Mouse (Mus musculus) embryonic facial prominence, embryonic 11.5 days (tissue): ENCODE results near the gene Htra2. TPM values are rescaled to one million over a fixed set of nuclear protein-coding genes. Genes with fewer than 3 reads are reported as not detected.

Experiments
- ATAC-seq: fragments of 200-750 bp; cut with Nextera tagmentation; replicated peaks from 2 replicates; pipeline ENCODE4 v1.8.0; 2017; ENCODE audit warnings: low read depth; ENCODE audit not compliant: insufficient number of reproducible peaks, low FRiP score, low TSS enrichment
- DNase-seq: peaks from one replicate; pipeline ENCODE4 v3.0.0-alpha.2; 2015; ENCODE audit warnings: low spot score
- H3K27ac ChIP-seq: fragments of 300-500 bp; sonication (generic); replicated peaks from 2 replicates; pipeline ENCODE4 v1.5.1; 2014; ENCODE audit warnings: mild to moderate bottlenecking, low read depth, low read length, control low read depth
- H3K27me3 ChIP-seq: fragments of 300-500 bp; sonication (generic); 2 replicates; pipeline ENCODE4 v1.6.1; 2014; ENCODE audit warnings: mild to moderate bottlenecking, low read length, moderate library complexity, mixed read lengths; ENCODE audit not compliant: control insufficient read depth, insufficient read depth
- H3K36me3 ChIP-seq: fragments of 300-500 bp; sonication (generic); replicated peaks from 2 replicates; pipeline ENCODE4 v1.6.1; 2014; ENCODE audit warnings: low read depth, mild to moderate bottlenecking, low read length, moderate library complexity, mixed read lengths; ENCODE audit not compliant: control insufficient read depth, insufficient read depth
- H3K4me1 ChIP-seq: fragments of 300-500 bp; sonication (generic); 2 replicates; pipeline ENCODE4 v1.6.1; 2014; ENCODE audit warnings: low read length, mixed read lengths; ENCODE audit not compliant: control insufficient read depth, insufficient read depth
- H3K4me2 ChIP-seq: fragments of 300-500 bp; sonication (generic); 2 replicates; pipeline ENCODE4 v1.6.1; 2014; ENCODE audit warnings: low read depth, mild to moderate bottlenecking, control low read depth, low read length, moderate library complexity
- H3K4me3 ChIP-seq: fragments of 300-500 bp; sonication (generic); 2 replicates; pipeline ENCODE4 v1.5.1; 2014; ENCODE audit warnings: low read depth, low read length, control low read depth
- H3K9ac ChIP-seq: fragments of 300-500 bp; sonication (generic); replicated peaks from 2 replicates; pipeline ENCODE4 v1.6.1; 2014; ENCODE audit warnings: mild to moderate bottlenecking, control low read depth, low read length
- H3K9me3 ChIP-seq: fragments of 300-500 bp; sonication (generic); replicated peaks from 2 replicates; pipeline ENCODE4 v1.6.1; 2016; ENCODE audit warnings: mild to moderate bottlenecking, low read length, inconsistent platforms, mixed read lengths; ENCODE audit not compliant: control insufficient read depth
- WGBS: fragments of 180-500 bp; shearing (Covaris S2); extraction: QIAGEN DNeasy Blood & Tissue Kit; methylation state at CpG from one replicate; pipeline ENCODE4 v1.1.7; 2014; 5-methylcytosine and 5-hydroxymethylcytosine counted together
- microRNA counts: library from miRNA; unstranded; fragments of <30 nt; microRNA quantifications from one replicate; lab custom pipeline; 2016
- microRNA-seq: library from miRNA; unstranded; fragments of <30 nt; microRNA quantifications from one replicate; pipeline ENCODE4, GENCODE M21; 2016; ENCODE audit warnings: borderline number of aligned reads
- polyA plus RNA-seq: library from polyadenylated mRNA; unstranded; fragments of >200 nt; fragmentation: Nextera tagmentation; extraction: Ambion mirVana; gene quantifications from 2 replicates; pipeline ENCODE4 v1.2.1, GENCODE M21; 2014

Htra2 gene
- polyA plus RNA-seq, 1 experiment from 2014 or later = 33.3 TPM

- DNase-seq = no peak
Measured at GRCm38 (mm10) chr6:83006114-83006513, 49.0 kb downstream of the Htra2 start.

GRCm38 (mm10) chr6:83005444-83006011, 49.5 kb downstream of the Htra2 start:
- H3K4me3 ChIP-seq = no peak overlapping the region
- H3K4me2 ChIP-seq = no peak overlapping the region
- no peak overlapping the region for H3K9ac ChIP-seq
- no peaks in the 10 kb centered on the region for H3K27me3 ChIP-seq
- ATAC-seq = no peak
- H3K36me3 ChIP-seq = no peaks in the 10 kb centered on the region
- no peak for DNase-seq
- H3K4me1 ChIP-seq = no peaks in the 10 kb centered on the region
- no peak overlapping the region for H3K27ac ChIP-seq
- WGBS = 86% methylated on average over 10 of the region's 10 CpGs
- no peaks in the 10 kb centered on the region for H3K9me3 ChIP-seq

More at GRCm38 (mm10) chr6:83006114-83006513, 49.0 kb downstream of the Htra2 start:
- ATAC-seq = no peak
- Histone ChIP-seq H3K4me1 (no peaks in the 10 kb centered on the region), H3K4me2 (no peak overlapping the region), H3K4me3 (no peak overlapping the region), H3K36me3 (no peaks in the 10 kb centered on the region), H3K9me3 (no peaks in the 10 kb centered on the region), H3K9ac (no peak overlapping the region), H3K27ac (no peak overlapping the region), H3K27me3 (no peaks in the 10 kb centered on the region)
- 84% methylated on average over 6 of the region's 6 CpGs for WGBS

- no peak for DNase-seq
- no peaks in the 10 kb centered on the region for H3K4me1 ChIP-seq
- no peak overlapping the region for H3K4me3 ChIP-seq
- no peaks in the 10 kb centered on the region for H3K9me3 ChIP-seq
- no peak overlapping the region for H3K27ac ChIP-seq
- no peak overlapping the region for H3K4me2 ChIP-seq
- H3K36me3 ChIP-seq = no peaks in the 10 kb centered on the region
- H3K27me3 ChIP-seq = no peaks in the 10 kb centered on the region
- H3K9ac ChIP-seq = no peak overlapping the region
- WGBS = 53% methylated on average over 7 of the region's 7 CpGs
- no peak for ATAC-seq
Measured at GRCm38 (mm10) chr6:83004872-83005271, 50.2 kb downstream of the Htra2 start.

- Histone ChIP-seq H3K36me3 (no peaks in the 10 kb centered on the region), H3K4me2 (no peak overlapping the region), H3K27ac (no peak overlapping the region), H3K9me3 (no peaks in the 10 kb centered on the region), H3K9ac (no peak overlapping the region), H3K4me1 (no peaks in the 10 kb centered on the region), H3K27me3 (no peaks in the 10 kb centered on the region), H3K4me3 (no peak overlapping the region)
- 71% methylated on average over 2 of the region's 2 CpGs for WGBS
- DNase-seq (no peak), ATAC-seq (no peak)
Measured at GRCm38 (mm10) chr6:83004309-83004708, 50.8 kb downstream of the Htra2 start.

GRCm38 (mm10) chr6:83003850-83004249, 51.2 kb downstream of the Htra2 start:
- Histone ChIP-seq H3K9me3 (no peaks in the 10 kb centered on the region), H3K4me2 (no peak overlapping the region), H3K36me3 (no peaks in the 10 kb centered on the region), H3K4me3 (no peak overlapping the region), H3K4me1 (no peaks in the 10 kb centered on the region), H3K27me3 (no peaks in the 10 kb centered on the region), H3K27ac (no peak overlapping the region), H3K9ac (no peak overlapping the region)
- DNase-seq (no peak), ATAC-seq (no peak)
- WGBS = 90% methylated on average over 5 of the region's 5 CpGs

- no peak for ATAC-seq
- WGBS = 82% methylated on average over 1 of the region's 1 CpGs
- DNase-seq = no peak
Measured at GRCm38 (mm10) chr6:83003082-83003481, 52.0 kb downstream of the Htra2 start.

More at GRCm38 (mm10) chr6:83003082-83003481, 52.0 kb downstream of the Htra2 start:
- no peaks in the 10 kb centered on the region for H3K36me3 ChIP-seq
- no peak overlapping the region for H3K4me3 ChIP-seq
- no peaks in the 10 kb centered on the region for H3K4me1 ChIP-seq
- no peak overlapping the region for H3K27ac ChIP-seq
- no peak overlapping the region for H3K9ac ChIP-seq
- H3K27me3 ChIP-seq = no peaks in the 10 kb centered on the region
- H3K4me2 ChIP-seq = no peak overlapping the region
- no peaks in the 10 kb centered on the region for H3K9me3 ChIP-seq

MicroRNAs within 50 kb of the gene (microRNA counts, 519-probe panel; counts per million panel counts)
- microRNA mmu-miR-3470a+mmu-miR-3470b (lab: Ali Mortazavi, UCI) = not detected

Small RNA genes within 50 kb of the gene (microRNA-seq; reads per million reads assigned to microRNA genes)
- gene Mir3470a = not detected
- gene Mir7040 = not detected

Other genes with a start within 250 kb of the Htra2 start
- gene Sema4f, start 115.5 kb downstream of the Htra2 start, polyA plus RNA-seq = 0.97 and 1.3 TPM in 2 replicates
- gene M1ap, start 108.4 kb downstream of the Htra2 start, polyA plus RNA-seq = 0.21 and 0.50 TPM in 2 replicates
- gene Dok1, start 21.8 kb downstream of the Htra2 start, polyA plus RNA-seq = 5.4 and 8.2 TPM in 2 replicates
- gene Loxl3, start 21.1 kb downstream of the Htra2 start, polyA plus RNA-seq = 8.9 and 10.1 TPM in 2 replicates
- gene Aup1, start 752 bp downstream of the Htra2 start, polyA plus RNA-seq = 105 and 108 TPM in 2 replicates
- gene Dqx1, start 2.6 kb upstream of the Htra2 start, polyA plus RNA-seq = 0.45 and 0.66 TPM in 2 replicates
- 7.9 and 9.7 TPM in 2 replicates for gene Tlx2, start 15.0 kb upstream of the Htra2 start, polyA plus RNA-seq
- 40.9 and 42.9 TPM in 2 replicates for gene Pcgf1, start 22.6 kb upstream of the Htra2 start, polyA plus RNA-seq
- 0.73 and 0.89 TPM in 2 replicates for gene Lbx2, start 31.1 kb upstream of the Htra2 start, polyA plus RNA-seq
- gene Ccdc142, start 46.3 kb upstream of the Htra2 start, polyA plus RNA-seq = 0.62 and 1.8 TPM in 2 replicates
- gene Gm42688, start 46.3 kb upstream of the Htra2 start, polyA plus RNA-seq = 0.97 and 1.8 TPM in 2 replicates
- gene Mrpl53, start 53.8 kb upstream of the Htra2 start, polyA plus RNA-seq = 126 and 129 TPM in 2 replicates
- 22.1 and 23.9 TPM in 2 replicates for gene Mogs, start 60.2 kb upstream of the Htra2 start, polyA plus RNA-seq
- gene Wbp1, start 66.3 kb upstream of the Htra2 start, polyA plus RNA-seq = 146 and 156 TPM in 2 replicates
- gene Ino80b, start 70.2 kb upstream of the Htra2 start, polyA plus RNA-seq = 17.5 and 19.5 TPM in 2 replicates
- gene Rtkn, start 80.2 kb upstream of the Htra2 start, polyA plus RNA-seq = 17.7 and 18.3 TPM in 2 replicates
- 10.7 and 11.1 TPM in 2 replicates for gene Wdr54, start 101.1 kb upstream of the Htra2 start, polyA plus RNA-seq
- 0.97 and 1.4 TPM in 2 replicates for gene 1700003E16Rik, start 101.1 kb upstream of the Htra2 start, polyA plus RNA-seq
- 67.0 and 73.5 TPM in 2 replicates for gene Dctn1, start 110.6 kb upstream of the Htra2 start, polyA plus RNA-seq
- 1.0 and 1.1 TPM in 2 replicates for gene Slc4a5, start 164.6 kb upstream of the Htra2 start, polyA plus RNA-seq